Mouse (Mus musculus) stomach, embryonic 16.5 days (tissue): ENCODE measurements around the gene Pou2f3. TPM values are rescaled to one million over a fixed set of nuclear protein-coding genes. Genes with fewer than 3 reads are reported as not detected.

Source experiments
- ATAC-seq: fragments of 200-750 bp; cut with Nextera tagmentation; 2 replicates; pipeline ENCODE4 v1.8.0; 2017; ENCODE audit warnings: moderate number of reproducible peaks, moderate TSS enrichment; ENCODE audit not compliant: insufficient read depth, low FRiP score
- H3K27ac ChIP-seq: fragments of 300-500 bp; sonication (generic); 2 replicates; pipeline ENCODE4 v1.5.1; 2014; ENCODE audit warnings: low read length
- H3K27me3 ChIP-seq: fragments of 300-500 bp; sonication (generic); 2 replicates; pipeline ENCODE4 v1.6.1; 2014; ENCODE audit warnings: low read length, control low read depth, mixed read lengths; ENCODE audit not compliant: control insufficient read depth, insufficient read depth
- H3K36me3 ChIP-seq: fragments of 300-500 bp; sonication (generic); 2 replicates; pipeline ENCODE4 v1.6.1; 2014; ENCODE audit warnings: low read length; ENCODE audit not compliant: control insufficient read depth, insufficient read depth
- H3K4me1 ChIP-seq: fragments of 300-500 bp; sonication (generic); 2 replicates; pipeline ENCODE4 v1.6.1; 2014; ENCODE audit warnings: low read length, control low read depth, mixed read lengths; ENCODE audit not compliant: control insufficient read depth, insufficient read depth
- H3K4me2 ChIP-seq: fragments of 300-500 bp; sonication (generic); 2 replicates; pipeline ENCODE4 v1.6.1; 2014; ENCODE audit warnings: low read depth, low read length, mixed read lengths
- H3K4me3 ChIP-seq: fragments of 300-500 bp; sonication (generic); replicated peaks from 2 replicates; pipeline ENCODE4 v1.5.1; 2014; ENCODE audit warnings: mild to moderate bottlenecking, low read length
- H3K9ac ChIP-seq: fragments of 300-500 bp; sonication (generic); 2 replicates; pipeline ENCODE4 v1.6.1; 2014; ENCODE audit warnings: low read length
- H3K9me3 ChIP-seq: fragments of 300-500 bp; sonication (generic); replicated peaks from 2 replicates; pipeline ENCODE4 v1.6.1; 2016; ENCODE audit warnings: low read length, control low read depth; ENCODE audit not compliant: control insufficient read depth
- WGBS: fragments of 180-500 bp; shearing (Covaris S2); extraction: QIAGEN DNeasy Blood & Tissue Kit; methylation state at CpG from one replicate; pipeline ENCODE4 v1.1.7; 2014; 5-methylcytosine and 5-hydroxymethylcytosine counted together
- polyA plus RNA-seq: library from polyadenylated mRNA; unstranded; fragments of >200 nt; fragmentation: Nextera tagmentation; extraction: Ambion mirVana; gene quantifications from 2 replicates; pipeline ENCODE4 v1.2.1, GENCODE M21; 2015

Pou2f3 gene
- polyA plus RNA-seq, 1 experiment from 2014 or later = 0.98 TPM

GRCm38 (mm10) chr9:43106426-43107186, 103.6 kb downstream of the Pou2f3 start:
- Histone ChIP-seq H3K4me1 (peaks cover 16% of the 10 kb centered on the region; the same call in 1 of the 2 replicates), H3K27me3 (no peaks in the 10 kb centered on the region), H3K27ac (peak overlapping the region; percentile 95), H3K4me2 (peak overlapping the region; percentile 87), H3K9ac (peak overlapping the region; percentile 98), H3K9me3 (no peaks in the 10 kb centered on the region), H3K36me3 (no peaks in the 10 kb centered on the region), H3K4me3 (peak overlapping the region; percentile 94)
- WGBS = 10% methylated on average over 22 of the region's 22 CpGs
- peak; percentile 52; the same call in 1 of the 2 replicates for ATAC-seq

- peak; percentile 85 for ATAC-seq
- H3K4me1 ChIP-seq = peaks cover 17% of the 10 kb centered on the region
- WGBS = under 1% methylated on average over 88 of the region's 91 CpGs
Observed at GRCm38 (mm10) chr9:43105664-43106361, 104.4 kb downstream of the Pou2f3 start.

GRCm38 (mm10) chr9:43104873-43105663, 105.1 kb downstream of the Pou2f3 start:
- Histone ChIP-seq H3K4me3 (peak overlapping the region; percentile 94), H3K4me1 (peaks cover 18% of the 10 kb centered on the region), H3K27ac (peak overlapping the region; percentile 95), H3K9ac (peak overlapping the region; percentile 98), H3K9me3 (no peaks in the 10 kb centered on the region), H3K4me2 (peak overlapping the region; percentile 87), H3K27me3 (no peaks in the 10 kb centered on the region), H3K36me3 (no peaks in the 10 kb centered on the region)
- WGBS = under 1% methylated on average over 40 of the region's 40 CpGs
- ATAC-seq = no peak

More at GRCm38 (mm10) chr9:43105664-43106361, 104.4 kb downstream of the Pou2f3 start:
- Histone ChIP-seq H3K4me2 (peak overlapping the region; percentile 87), H3K9ac (peak overlapping the region; percentile 98), H3K27me3 (no peaks in the 10 kb centered on the region), H3K9me3 (no peaks in the 10 kb centered on the region), H3K36me3 (no peaks in the 10 kb centered on the region), H3K27ac (peak overlapping the region; percentile 95), H3K4me3 (peak overlapping the region; percentile 94)

GRCm38 (mm10) chr9:43104526-43104872, 105.7 kb downstream of the Pou2f3 start:
- no peaks in the 10 kb centered on the region for H3K9me3 ChIP-seq
- no peaks in the 10 kb centered on the region for H3K27me3 ChIP-seq
- peak overlapping the region; percentile 98 for H3K9ac ChIP-seq
- peak overlapping the region; percentile 95; the same call in 1 of the 2 replicates for H3K27ac ChIP-seq
- 2% methylated on average over 4 of the region's 4 CpGs for WGBS
- H3K4me2 ChIP-seq = peak overlapping the region; percentile 87
- peak overlapping the region; percentile 94 for H3K4me3 ChIP-seq
- no peaks in the 10 kb centered on the region for H3K36me3 ChIP-seq
- H3K4me1 ChIP-seq = peaks cover 18% of the 10 kb centered on the region
- ATAC-seq = no peak

GRCm38 (mm10) chr9:43103675-43104299, 106.4 kb downstream of the Pou2f3 start:
- 9% methylated on average over 4 of the region's 4 CpGs for WGBS
- peak overlapping the region; percentile 94 for H3K4me3 ChIP-seq
- H3K9ac ChIP-seq = peak overlapping the region; percentile 50
- no peaks in the 10 kb centered on the region for H3K36me3 ChIP-seq
- peak overlapping the region; percentile 13; the same call in 1 of the 2 replicates for H3K27ac ChIP-seq
- no peaks in the 10 kb centered on the region for H3K27me3 ChIP-seq
- no peak for ATAC-seq
- H3K9me3 ChIP-seq = no peaks in the 10 kb centered on the region
- peaks cover 19% of the 10 kb centered on the region for H3K4me1 ChIP-seq
- H3K4me2 ChIP-seq = peak overlapping the region; percentile 87

- Histone ChIP-seq H3K4me3 (peak overlapping the region; percentile 29), H3K27ac (peak overlapping the region; percentile 10; the same call in 1 of the 2 replicates), H3K9me3 (no peaks in the 10 kb centered on the region), H3K9ac (peak overlapping the region; percentile 52), H3K27me3 (no peaks in the 10 kb centered on the region), H3K4me2 (peak overlapping the region; percentile 87), H3K4me1 (peaks cover 20% of the 10 kb centered on the region), H3K36me3 (no peaks in the 10 kb centered on the region)
- no peak for ATAC-seq
- WGBS = 68% methylated on average over 2 of the region's 2 CpGs
Observed at GRCm38 (mm10) chr9:43102931-43103330, 107.2 kb downstream of the Pou2f3 start.

GRCm38 (mm10) chr9:43101936-43102595, 108.1 kb downstream of the Pou2f3 start:
- WGBS = 51% methylated on average over 8 of the region's 8 CpGs
- Histone ChIP-seq H3K27me3 (no peaks in the 10 kb centered on the region), H3K4me1 (peaks cover 20% of the 10 kb centered on the region), H3K9me3 (no peaks in the 10 kb centered on the region), H3K4me2 (peak overlapping the region; percentile 87), H3K4me3 (peak overlapping the region; percentile 3), H3K27ac (peak overlapping the region; percentile 14; the same call in 1 of the 2 replicates), H3K9ac (0 out of 2 replicates have a peak overlapping the region, but pooled peaks have one; percentile 2), H3K36me3 (no peaks in the 10 kb centered on the region)
- ATAC-seq = no peak

- no peaks in the 10 kb centered on the region for H3K9me3 ChIP-seq
- ATAC-seq = no peak
- 48% methylated on average over 4 of the region's 4 CpGs for WGBS
- no peaks in the 10 kb centered on the region for H3K36me3 ChIP-seq
- H3K27me3 ChIP-seq = no peaks in the 10 kb centered on the region
- H3K4me3 ChIP-seq = no peak overlapping the region
- H3K4me1 ChIP-seq = peaks cover 20% of the 10 kb centered on the region
- 0 out of 2 replicates have a peak overlapping the region, but pooled peaks have one; percentile 29 for H3K27ac ChIP-seq
- no peak overlapping the region for H3K4me2 ChIP-seq
- H3K9ac ChIP-seq = no peak overlapping the region
Observed at GRCm38 (mm10) chr9:43098922-43099321, 111.2 kb downstream of the Pou2f3 start.
